Comparison of ENCODE assay signal across 23 mouse cellular contexts in the genomic region with DNA sequence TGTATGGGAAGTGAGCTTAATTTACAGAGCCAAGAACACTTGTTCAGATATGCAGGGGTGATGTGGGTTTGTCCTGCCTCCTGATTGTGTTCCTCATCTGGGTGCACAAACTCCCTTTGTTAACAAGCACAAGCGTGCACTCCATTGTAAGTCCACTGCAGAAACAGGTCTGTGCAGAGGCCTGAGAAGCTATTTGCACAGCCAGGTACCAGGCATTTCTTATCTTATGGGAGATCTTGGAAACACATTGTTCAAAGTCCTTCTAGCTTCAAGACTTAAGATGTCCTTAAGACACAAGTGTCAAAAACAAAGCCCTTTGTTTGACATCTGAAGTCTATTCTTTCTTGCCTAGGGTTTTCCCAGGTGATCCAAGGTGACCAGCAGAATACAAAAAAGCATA. TPM values are rescaled to one million over a fixed set of nuclear protein-coding genes. Genes with fewer than 3 reads are reported as not detected.
"Had no signal": no experiment of that assay in that cellular context is flagged by ENCODE, and none has a peak within 500 bp of the region (broad histone marks: within the 10 kb centered on the region; RNA-seq: fewer than 3 reads in every experiment).

No protein-coding gene starts in this region.

- H3K36me3 ChIP-seq: limb, embryonic 12.5 days; limb, embryonic 15.5 days; midbrain, embryonic 10.5 days; midbrain, embryonic 13.5 days; neural tube, embryonic 13.5 days had no signal

- ATAC-seq: inflammation-experienced regulatory T-cells, adult 6 months; intestine, embryonic 16.5 days; liver, postnatal 0 days; midbrain, embryonic 13.5 days; midbrain, embryonic 16.5 days had no signal

- H3K27ac ChIP-seq: limb, embryonic 12.5 days; limb, embryonic 15.5 days; liver, embryonic 14.5 days; macrophage; midbrain, embryonic 10.5 days; midbrain, embryonic 13.5 days; neural tube, embryonic 13.5 days had no signal

- H3K4me3 ChIP-seq: limb, embryonic 12.5 days; limb, embryonic 15.5 days; megakaryocyte, embryonic 14.5 days; midbrain, embryonic 10.5 days; midbrain, embryonic 13.5 days; myocyte; neural tube, embryonic 13.5 days had no signal

- H3K4me2 ChIP-seq: limb, embryonic 12.5 days; limb, embryonic 15.5 days; liver, embryonic 11.5 days; midbrain, embryonic 13.5 days; neural tube, embryonic 13.5 days had no signal

- H3K4me1 ChIP-seq: limb, embryonic 12.5 days had no signal

- H3K9me3 ChIP-seq: limb, embryonic 12.5 days; limb, embryonic 15.5 days; megakaryocyte, embryonic 14.5 days; midbrain, embryonic 13.5 days; neural tube, embryonic 13.5 days had no signal

- H3K9ac ChIP-seq: limb, embryonic 12.5 days; limb, embryonic 15.5 days; liver, embryonic 14.5 days; liver, postnatal 0 days; midbrain, embryonic 13.5 days; neural tube, embryonic 13.5 days had no signal

- DNase-seq: kidney, adult 18-20 months; kidney, adult 9 months; kidney, postnatal 14 days; kidney, postnatal 4 days; left cerebral cortex, postnatal 4 days; liver, postnatal 0 days; right cerebral cortex, postnatal 4 days; thymus, postnatal 25 days had no signal

- H3K27me3 ChIP-seq: limb, embryonic 12.5 days; limb, embryonic 15.5 days; midbrain, embryonic 13.5 days; neural tube, embryonic 13.5 days had no signal

RNA-seq across cellular contexts. Expression of a gene that starts 6.4 kb away (rescaled TPM):
- polyA plus RNA-seq: inflammation-experienced regulatory T-cells, adult 6 months; limb, embryonic 12.5 days; limb, embryonic 15.5 days; macrophage; midbrain, embryonic 10.5 days; midbrain, embryonic 13.5 days; midbrain, embryonic 16.5 days; neural tube, embryonic 13.5 days; stomach, embryonic 14.5 days; thymus, postnatal 0 days had no signal

RNA-seq across cellular contexts. Expression of a gene that starts 27.6 kb away (rescaled TPM):
- polyA plus RNA-seq: macrophage had no signal
